Mouse (Mus musculus): Measurements from ENCODE around the gene Sec61b. TPM values are rescaled to one million over a fixed set of nuclear protein-coding genes. Genes with fewer than 3 reads are reported as not detected.

Gene Sec61b
- total RNA-seq, 1 experiment from 2014 or later: 194 TPM

GRCm38 (mm10) chr4:47480576-47480975 is 6.1 kb downstream of the Sec61b start:
- DNase-seq: no peak

- no peak for DNase-seq
Measured at GRCm38 (mm10) chr4:47491243-47491642, 16.8 kb downstream of the Sec61b start.

GRCm38 (mm10) chr4:47492311-47493086 is 18.0 kb downstream of the Sec61b start:
- no peak for DNase-seq

DNA sequence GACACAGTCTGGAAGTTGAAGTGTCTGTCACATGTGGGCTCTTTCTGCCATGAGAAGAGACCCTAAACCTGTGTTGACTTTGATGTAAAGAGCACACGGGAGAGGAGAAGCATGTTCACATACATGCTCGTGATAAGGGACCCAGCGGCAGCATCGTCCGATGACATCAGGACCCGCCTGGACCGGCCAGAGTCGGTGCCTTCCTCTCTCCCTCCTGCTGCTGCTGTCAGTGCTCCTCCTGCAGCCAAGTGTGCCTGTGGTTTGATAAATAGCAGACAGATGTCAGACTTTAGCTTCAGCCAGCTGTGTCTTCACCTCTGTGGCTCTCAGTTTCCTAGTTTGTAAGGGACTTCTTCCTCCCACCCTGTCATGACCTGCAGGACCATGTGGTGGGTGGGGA is 19.0 kb downstream of the Sec61b start:
- no peak for DNase-seq

DNA sequence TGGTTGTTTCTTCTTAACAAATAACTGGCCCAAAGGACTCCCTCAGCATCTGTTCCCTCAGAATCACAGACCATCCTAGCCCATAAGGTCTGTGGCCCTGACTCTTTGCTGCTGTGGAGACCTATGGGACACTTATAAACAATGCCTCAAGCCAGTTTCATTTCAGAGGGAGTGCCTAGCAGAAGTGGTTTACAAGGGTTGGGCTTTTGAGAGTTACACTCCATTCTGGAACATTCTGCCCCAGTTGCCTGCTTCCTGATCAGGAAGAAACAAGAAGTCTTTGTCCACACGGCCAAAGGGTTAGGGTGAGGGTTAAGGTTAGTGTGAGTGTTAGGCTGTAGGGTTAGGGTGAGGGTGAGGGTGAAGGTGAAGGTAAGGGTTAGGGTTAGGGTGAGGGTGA is 19.7 kb downstream of the Sec61b start:
- no peak for DNase-seq

DNA sequence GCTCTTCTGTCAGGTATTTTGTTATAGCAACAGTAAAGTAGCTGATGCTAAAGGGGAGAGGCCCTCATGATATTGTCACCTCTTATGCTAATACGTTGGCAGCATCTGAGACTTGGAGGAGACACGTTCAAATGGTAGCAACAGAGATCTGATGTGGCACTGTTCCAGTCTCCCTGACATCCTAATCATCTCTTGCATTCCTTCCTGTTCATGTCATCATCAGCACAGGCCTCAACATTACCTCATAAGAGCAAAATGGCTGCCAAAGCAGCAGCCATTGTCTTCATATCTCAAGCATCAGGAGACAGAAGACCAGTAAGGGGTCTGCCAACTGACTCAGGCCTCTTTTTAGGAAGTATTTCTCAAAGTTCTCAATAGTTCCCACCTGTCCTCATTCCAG is 20.2 kb downstream of the Sec61b start:
- no peak for DNase-seq

DNA sequence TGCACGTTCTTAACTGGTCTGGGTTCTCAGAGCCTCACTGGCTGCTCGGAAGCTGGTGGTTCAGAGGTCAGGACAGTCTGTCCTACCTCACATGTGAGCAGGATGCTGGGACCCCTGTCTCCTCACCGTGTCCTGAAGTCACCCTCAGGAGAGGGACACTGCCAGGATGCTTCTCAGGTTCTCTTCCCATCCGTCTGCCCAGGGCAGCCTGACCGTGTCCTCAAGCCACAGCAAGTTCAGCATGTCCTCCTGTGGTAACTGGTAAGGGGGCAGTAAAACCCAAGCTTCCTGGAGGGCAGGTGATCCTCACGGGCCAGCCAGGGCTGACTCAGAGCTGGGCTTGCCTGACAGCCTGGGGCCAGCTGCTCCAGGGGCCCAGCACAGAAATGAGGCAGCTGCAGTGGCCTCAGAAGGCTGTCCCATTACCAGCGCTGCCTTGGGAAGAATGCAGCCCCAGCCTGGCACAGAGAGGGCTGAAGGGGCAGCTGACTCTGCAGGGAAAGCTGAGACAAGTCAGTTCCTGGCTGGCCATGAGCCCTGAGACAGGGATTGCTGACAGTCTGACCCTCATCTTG is 23.4 kb downstream of the Sec61b start:
- peak; percentile 21 for DNase-seq

DNA sequence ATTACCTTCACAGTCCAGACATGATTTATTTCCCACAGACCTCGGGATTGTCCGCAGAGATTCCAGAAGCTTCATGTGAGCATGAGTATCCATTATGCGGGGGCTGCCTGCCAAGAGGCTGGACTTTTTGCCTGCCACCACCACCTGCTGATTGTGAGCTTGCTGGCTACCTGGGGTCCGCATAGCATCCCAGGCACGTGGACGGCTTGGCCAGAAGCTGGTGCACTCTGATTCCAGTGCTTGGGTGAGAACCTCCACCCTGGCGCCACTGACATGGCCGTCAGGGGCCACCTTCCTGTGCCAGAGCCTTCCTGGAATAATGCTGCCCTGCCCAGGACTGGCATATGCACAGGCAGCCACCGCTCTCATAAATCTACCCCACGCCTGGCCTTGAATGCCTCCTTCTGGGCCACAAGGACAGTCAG is 24.7 kb downstream of the Sec61b start:
- DNase-seq: peak; percentile 77

DNA sequence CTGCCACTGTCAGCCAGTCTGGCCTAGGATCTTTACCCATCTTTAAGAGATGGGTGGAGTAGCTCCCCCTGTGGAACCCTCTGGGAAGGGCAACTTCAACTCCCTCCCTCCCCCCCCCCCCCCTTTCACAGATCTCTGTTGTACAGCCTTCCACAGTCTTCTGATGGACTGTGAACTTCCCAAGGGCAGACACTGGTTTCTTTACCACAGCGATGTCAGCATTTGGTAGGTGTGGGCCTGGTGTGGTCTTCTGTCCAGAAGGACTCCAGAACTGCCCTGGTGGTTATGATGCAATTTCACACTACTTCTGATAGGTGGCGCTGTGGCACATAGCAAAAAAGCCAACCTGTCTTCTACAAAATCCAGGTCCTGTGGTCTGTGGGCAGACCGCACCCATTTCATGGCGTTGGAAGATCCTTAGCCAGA is 28.1 kb downstream of the Sec61b start:
- peak; percentile 63 for DNase-seq

DNA sequence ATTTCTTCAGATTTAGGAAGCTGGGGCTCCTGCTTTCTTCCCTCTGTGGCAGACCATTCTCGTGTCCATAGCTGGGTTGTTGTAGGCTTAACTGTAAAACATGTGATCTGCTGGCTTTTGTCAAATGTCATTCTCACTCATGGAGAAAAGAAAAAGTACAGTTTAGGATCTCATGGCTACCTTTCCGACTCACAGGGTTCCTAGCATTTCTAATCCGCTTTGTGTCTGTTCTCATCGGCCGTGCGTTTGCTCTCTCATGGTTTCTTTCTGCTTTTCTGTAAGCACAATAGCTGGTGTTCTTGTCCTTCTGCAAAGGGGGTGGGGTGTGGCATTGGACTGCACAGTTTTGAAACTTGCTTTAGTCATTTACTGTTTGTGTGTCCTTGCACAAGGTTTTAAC is 28.6 kb downstream of the Sec61b start:
- DNase-seq: no peak

- no peak for DNase-seq
Measured at GRCm38 (mm10) chr4:47504841-47505517, 30.5 kb downstream of the Sec61b start.

- DNase-seq: no peak
Measured at GRCm38 (mm10) chr4:47518551-47519181, 44.2 kb downstream of the Sec61b start.

DNA sequence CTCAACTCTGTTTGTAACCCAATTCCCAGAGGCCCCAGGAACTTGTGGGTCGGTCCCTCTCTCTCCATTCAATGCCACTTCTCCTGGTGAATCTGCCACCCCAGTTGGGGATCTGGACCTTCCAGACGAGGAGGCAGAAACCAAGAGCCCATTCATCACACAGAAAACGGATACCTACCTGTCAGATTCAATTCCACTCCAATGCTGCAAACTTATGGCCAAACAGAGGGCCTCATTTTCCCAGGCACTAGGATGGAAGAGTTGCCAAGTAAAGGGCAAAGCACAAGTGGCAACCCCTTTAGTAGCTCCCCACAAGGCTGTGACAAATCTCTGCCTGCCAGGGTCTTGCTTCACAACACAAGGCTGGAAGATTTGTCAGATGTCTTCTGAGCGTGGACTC is 45.6 kb downstream of the Sec61b start:
- peak; percentile 24 for DNase-seq

DNA sequence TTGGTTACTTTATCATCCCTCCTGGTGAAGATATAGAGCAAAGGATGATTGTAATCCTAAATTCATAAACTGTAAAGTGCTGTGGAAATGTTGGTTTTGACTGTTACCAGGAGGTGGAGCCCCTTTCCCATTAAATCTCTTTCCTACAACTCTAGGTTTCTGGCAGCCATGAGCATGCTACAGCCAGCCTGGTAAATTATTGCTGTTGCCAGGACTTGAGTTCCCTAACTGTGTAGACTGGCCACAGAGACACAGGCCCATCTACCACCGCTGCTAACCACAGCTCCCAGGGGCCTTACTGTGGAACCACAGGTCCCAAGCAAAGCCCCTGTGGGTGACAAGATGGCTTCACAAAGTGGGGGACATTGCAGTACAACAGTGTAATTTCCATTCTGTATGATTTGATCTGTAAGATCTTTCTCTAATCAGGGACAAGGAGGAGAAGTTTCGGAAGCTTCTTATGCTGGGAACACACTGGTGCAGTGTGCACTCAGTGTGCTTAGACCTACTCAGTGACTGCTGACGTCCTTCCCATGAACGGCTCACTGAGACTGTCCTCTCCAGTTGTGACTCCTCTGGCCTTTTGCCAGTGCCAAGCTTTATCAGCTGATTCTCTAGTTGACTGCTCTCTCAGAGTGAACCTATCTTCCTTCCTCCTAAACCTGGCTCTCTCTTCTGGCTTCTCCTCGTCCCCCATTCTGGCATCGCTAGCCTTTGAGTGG is 47.6 kb downstream of the Sec61b start:
- DNase-seq: peak; percentile 60

DNA sequence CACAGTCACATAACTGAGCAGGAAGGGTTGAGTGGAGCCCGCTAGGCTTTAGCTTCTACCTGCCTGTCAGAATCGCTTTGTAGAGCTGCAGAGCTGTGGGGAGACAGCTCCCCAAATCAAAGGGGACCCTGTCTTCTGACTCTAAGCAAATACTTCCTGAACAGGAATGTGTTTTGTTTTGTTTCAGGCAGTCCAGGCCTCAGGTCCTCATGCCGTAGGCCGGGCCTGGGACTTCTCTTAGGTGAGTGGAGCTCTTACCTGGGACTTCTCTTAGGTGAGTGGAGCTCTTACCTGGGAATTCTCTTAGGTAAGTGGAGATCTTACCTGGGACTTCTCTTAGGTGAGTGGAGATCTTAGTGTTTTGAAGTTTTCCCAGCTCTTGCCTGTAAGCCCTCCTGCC is 55.4 kb downstream of the Sec61b start:
- DNase-seq: no peak

Other genes starting within 250 kb of the Sec61b start
- 25.5 and 27.8 TPM in 2 replicates for gene Tgfbr1, start 121.4 kb upstream of the Sec61b start, total RNA-seq (2021)
- 92.9 and 115 TPM in 2 replicates for gene Alg2, start 325 bp upstream of the Sec61b start, total RNA-seq (2021)